Mouse (Mus musculus): Measurements from ENCODE around the gene Dach1. TPM values are rescaled to one million over a fixed set of nuclear protein-coding genes. Genes with fewer than 3 reads are reported as not detected.

Dach1 gene
- 8.1 and 9.2 TPM in 2 replicates for total RNA-seq (2021)
- long read RNA-seq, experiment 1: 0 reads
- long read RNA-seq, experiment 2: 0 reads

DNA sequence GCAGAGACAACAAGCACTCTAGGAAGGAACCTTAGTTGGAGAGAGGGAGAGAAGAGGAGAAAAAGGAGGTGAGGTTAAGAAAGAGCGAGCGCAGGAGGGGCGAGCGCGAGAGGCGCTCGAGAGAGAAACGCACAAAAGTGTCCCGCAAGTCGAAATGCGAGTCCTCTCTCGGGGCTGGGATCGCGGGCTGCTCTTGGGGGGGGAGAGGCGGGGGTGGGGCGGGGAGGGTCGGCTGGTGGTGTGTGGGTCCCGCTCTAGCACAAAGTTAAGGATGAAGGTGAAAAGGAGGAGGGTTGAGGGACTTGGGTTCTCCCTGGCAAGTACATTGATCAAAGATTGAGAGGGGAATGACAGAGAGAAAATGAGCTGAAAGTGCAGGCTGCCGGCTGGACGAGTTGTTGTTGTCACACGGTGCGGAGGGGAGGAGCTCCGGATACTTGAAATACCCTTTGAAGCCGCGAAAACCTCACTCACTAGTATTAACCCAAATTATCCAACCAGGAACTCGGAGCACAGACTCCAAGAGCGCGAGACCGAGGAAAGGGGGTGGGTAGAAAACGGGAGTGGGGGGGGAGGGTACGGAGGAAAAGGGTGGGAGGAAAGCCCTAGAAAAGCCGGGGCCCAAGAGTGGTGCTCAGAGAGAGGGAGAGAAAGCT, at the start of gene Dach1:
TSS of gene Dach1 (minus strand) at position 345 of the 656 bp plus-strand sequence.
- peak; percentile 67 for DNase-seq

DNA sequence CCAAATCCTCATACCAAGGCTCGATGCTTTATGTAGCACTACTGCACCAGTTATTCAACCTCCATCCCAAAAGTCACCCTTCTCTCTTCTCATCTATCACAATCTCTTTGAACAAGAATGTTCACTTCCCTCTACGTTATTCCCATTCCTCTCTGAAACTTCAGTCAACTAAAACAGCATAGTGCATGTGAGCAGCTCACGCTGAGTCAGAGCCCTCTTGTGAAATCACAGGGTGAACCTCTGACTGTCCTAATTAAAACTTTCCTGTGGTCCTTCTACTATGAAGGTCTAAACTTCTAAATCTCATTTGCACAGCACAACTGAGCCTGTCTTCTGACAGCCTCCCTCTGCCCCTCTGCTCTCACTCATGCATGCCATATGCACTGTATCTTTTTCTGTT, 30.5 kb upstream of the Dach1 start:
- DNase-seq: peak; percentile 7

DNA sequence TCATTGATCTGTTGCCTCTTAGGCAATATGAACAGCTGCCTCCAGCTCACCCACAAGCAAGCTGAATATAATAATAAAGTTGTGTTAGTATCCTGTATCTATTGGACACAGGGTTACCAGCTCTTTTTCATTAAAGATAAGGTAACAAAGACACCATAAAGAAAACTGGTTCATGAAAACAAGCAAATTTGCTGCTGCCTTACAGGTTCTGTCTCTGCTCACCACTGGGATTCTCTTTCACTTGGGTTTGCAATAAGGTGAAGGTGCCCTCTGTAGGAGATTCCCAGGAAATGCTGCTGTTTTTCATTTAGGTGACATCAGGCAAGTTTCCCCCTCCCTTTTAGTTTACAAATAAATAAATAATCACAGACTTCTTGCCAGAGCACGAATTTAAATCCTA, 12.0 kb upstream of the Dach1 start:
- peak; percentile 24 for DNase-seq

DNA sequence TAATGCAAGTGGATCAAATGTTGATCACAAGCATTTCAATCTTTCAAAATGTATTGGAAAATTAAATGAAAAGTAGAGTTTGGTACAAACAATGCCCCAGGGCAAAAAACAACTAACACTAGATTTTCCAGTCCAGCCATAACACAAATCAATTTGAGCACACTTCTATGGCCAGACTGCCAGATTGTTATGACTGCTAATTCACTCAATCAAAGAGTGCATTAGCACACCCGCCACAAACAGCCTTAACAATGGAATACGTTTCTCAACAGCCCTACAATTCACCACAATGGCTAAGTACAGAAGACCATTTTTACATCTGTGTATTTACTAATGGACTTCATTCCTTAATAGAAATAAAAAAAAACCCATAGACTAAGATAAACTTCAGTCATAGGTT, 4.3 kb upstream of the Dach1 start:
- no peak for DNase-seq

DNA sequence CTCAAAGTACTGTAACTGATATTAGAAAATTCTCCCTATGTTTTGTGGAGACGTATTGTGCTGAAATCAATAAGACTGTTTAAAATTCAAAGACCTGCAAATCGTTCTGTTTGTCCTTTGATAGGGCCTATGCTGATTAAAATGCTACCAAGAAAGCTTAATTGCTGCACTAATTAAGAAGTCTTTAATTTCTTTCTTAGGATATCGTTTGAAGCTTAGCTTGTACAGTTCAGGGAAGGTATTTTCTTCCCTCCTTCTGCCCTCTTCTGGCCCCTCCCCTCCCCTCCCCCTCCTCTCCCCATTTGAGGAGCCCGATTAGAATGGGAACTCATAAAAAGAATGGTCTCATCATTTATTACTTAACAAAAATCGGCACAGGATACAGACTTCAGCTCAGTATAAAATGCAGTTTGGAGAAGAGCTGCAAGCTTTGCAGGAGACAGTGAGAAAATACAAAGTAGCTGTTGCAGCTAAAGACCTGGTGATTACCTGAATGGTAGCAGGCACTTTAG, 2.9 kb upstream of the Dach1 start:
- DNase-seq: no peak

DNA sequence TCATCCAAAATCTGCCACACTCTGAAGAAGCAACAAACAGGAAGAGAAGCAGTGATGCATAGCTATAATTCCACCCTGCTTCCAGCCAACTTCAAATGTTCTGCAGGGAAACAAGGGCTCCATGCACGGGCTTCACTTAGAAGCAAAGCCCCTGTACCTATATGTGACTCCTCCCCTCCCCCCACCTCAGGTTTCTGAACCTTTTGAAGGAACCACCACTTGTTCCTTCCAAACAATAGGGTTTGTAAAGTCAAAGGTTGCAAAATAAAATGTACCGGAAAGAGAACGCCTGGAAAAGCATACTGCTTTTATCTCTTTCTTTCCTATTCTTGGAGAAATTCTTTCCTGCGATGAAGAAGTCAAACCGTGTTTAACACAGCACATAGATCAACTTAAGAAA, 2.3 kb upstream of the Dach1 start:
- DNase-seq: no peak

DNA sequence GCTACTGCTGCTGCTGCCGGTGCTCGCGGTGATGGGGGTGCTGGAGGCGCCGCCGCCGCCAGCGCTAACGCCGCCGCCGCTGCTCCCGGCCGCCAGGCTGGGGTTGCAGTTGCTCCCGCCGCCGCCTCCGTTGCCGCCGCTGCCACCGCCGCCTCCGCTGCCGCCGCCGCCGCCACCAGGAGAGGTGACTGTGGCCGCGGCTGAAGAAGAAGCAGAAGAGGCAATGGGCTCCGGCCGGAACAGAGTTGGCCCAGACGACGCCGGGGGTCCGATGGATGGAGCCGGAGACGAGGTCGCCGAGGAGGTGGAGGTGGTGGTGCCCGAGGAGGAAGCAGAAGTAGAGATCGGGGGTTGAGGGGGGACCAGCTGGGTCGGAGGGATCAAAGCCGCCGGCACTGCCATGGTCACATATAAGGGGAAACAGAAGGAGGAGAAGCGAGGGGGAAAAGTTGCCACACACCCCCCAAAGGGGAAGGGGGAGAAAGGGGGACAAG, 610 bp downstream of the Dach1 start:
- DNase-seq: peak; percentile 69

DNA sequence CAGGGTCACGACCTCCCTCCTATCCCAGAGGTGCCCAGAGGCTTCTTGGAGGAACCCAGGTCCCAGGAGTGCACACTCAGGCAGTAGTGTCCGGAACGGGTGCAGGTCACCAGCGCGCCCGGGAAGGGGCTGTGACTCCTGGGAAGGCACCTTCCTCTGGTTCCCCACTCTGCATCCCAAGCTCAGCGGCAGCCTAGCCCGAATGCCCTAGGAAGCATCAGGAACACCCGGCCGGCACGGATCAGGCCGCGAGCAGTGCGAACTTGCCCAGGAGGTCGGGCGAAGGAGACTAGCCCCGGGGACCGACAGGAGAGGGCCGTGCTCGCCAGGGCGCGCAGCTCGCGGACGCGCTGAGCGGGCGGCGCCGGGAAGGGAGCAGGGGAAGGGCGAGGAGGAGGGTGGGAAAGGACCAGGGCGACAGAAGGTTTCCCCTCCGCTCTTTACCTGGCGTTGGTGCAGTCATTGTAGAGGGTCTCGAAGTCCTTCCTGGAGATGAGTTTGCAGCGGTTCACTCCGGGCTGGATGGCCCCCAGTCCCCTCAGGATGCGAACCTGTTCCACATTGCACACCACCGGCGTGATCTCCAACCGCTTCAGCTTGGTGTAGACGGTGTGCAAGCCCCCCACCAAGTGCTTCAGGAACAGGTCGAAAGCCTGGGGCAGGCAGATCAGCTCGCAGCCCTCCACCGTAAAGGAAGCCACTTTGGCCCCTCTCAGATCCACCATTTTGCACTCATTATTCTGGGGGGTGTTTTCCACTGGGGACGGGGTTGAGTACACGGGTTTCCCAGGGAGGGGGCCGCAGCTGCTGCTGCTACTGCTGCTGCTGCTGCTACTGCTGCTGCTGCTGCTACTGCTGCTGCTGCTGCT, 1.3 kb downstream of the Dach1 start:
- peak; percentile 68 for DNase-seq

DNA sequence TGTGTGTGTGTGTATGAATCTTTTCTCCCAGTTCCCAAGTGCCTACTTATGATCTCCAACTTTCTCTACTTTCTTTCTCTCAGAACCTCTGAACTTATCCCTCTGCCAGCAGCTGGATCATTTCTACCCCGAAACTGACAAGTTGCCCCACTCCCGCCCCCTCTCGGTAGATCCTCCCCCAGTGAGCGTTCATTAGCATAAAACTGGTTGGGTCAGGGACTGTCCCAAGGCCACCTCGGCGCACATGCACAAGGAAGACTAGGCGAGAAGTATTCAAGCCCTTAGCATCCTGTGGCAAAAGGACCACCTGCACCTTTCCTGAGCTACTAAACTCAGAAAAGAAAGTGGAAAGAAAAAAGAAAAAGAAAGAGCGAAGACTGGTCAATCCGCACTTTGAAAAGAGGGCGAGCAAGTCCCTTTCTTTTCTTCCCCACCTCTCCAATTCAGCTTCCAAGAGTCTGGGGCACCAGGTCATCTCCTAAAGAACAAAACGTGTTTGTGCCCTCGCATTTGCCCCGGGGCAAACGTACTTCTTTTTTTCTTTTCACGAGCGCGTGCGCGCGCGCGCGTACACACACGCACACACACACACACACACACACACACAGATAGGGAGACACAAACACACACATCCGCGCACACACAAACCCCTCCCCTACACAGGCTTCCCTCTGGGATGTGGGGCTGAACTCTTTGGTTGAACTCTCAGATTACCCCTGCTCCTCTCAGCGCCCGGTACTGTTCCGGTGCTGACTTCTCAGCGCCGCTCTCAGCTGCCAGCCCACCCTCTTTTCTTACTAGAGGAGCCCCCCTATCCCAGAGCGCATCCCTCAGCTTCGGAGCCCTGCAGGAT, 2.2 kb downstream of the Dach1 start:
- peak; percentile 79 for DNase-seq

DNA sequence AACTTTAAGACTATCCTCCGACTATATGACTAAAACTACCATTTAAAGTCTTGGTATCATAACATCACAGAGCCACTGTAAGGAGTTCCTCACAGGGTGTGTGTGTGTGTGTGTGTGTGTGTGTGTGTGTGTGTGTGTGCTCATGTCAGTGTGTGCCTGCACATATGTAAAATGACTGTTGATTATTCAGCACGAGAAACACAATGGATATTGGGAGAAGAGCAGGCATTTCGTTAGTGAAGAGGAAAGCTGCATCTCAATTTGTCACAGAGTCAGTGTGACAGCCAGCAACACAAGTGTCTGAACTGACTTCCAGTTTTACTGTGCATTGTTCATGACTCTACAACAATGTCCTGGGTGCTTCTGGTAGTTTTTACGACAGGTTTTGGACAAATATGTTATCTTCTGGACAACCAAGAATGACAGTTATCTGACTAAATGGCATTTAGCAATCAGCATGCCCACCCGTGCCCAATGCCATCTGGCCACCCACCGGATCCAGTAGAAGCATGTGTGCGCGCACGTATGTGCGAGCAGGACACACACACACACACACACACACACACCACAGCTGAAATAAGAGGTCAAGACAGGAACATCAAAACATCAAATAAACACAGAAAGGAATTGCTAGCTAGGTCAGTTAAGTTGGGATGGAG, 3.1 kb downstream of the Dach1 start:
- no peak for DNase-seq

DNA sequence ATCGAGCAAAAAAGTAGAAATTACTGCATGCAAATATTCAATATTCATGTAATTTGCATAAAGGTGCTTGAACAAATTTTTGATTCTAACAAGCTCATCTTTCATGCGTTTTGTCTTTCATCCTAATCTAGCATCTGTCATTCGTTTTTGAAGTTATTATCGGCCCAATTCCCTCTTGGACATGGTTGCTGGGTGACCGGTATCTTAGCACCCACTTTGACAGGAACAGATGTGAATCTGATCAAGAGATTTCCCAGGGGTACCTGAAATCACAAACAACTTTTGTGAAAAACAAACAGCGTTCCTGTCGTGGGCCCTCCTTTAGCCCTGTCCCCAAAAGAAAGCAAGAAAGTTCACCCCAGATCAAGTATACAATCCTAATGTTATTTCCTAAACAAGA, 12.8 kb downstream of the Dach1 start:
- DNase-seq: no peak

DNA sequence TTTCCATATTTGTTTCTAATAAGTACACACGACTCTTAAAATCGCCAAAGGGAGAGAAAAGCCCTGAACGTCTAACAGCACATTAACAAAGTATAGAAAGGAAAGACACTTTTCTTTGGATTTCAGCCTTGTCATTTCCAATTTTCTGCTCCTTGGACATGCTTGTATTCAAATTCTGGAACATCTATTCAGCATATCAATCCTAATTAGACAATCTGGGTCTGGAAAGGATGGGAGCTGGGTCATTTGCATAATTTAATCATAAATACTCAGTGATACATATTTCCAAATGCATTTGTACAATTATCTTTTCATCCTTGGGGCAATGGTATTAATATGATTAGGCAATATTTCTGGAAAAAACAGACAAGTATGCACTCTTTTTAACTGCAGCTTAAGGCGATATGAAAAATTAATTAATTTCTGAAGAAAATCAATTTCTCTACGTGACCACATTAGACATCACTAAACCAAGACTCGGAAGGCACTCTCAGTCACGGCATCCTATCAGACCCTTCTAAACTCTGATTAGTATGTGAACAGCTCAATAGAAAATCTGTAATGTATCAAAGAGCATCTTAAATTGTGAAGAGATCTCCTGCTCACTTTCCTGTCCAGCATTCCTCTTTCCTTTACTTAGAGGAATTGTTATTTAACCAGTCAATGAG, 13.7 kb downstream of the Dach1 start:
- no peak for DNase-seq

DNA sequence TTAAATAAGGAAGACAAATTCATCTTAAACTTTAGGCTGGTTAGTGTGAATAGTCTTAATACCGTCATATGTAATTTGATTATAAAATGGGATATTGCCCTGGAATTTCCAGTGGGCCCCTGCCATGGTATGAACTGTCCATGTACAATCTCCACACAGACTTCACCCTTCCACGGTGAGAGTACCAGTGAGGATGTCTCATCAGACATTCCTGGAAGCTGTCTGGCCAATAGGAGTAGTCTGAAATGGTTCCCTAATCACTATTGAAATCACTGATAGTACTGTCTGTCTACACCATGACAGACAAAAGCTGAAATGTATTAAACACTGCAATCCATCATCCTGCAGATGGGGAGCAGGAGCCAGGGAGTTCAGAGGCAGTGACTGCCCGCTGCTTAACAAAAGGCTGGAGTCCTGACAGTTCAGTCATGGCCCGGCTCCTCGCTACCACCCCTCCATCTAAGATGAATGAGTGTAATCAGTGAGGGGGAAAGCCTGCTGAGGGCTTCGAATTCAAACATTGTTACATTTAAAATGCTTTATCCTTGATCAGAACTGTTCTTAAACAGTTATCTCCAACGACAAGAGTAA, 14.6 kb downstream of the Dach1 start:
- no peak for DNase-seq

DNA sequence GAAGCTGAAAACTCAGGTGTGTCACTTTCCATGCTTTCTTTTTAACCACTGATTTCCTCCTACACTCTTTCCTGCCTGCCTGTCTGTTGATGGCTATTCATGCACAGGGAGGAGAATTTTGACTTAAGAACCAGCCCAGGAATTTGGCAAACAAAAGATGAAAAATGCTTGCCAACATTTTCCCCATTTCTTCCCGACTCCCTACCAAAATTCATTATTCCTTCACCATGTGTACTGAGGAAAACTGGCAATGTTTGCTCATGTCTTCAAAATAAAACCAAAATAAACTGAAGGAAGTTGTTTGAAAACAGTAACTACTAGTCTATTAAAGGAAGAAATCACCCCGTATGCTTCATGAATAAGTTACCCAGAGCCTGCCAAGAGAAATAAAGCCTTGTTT, 27.8 kb downstream of the Dach1 start:
- no peak for DNase-seq

DNA sequence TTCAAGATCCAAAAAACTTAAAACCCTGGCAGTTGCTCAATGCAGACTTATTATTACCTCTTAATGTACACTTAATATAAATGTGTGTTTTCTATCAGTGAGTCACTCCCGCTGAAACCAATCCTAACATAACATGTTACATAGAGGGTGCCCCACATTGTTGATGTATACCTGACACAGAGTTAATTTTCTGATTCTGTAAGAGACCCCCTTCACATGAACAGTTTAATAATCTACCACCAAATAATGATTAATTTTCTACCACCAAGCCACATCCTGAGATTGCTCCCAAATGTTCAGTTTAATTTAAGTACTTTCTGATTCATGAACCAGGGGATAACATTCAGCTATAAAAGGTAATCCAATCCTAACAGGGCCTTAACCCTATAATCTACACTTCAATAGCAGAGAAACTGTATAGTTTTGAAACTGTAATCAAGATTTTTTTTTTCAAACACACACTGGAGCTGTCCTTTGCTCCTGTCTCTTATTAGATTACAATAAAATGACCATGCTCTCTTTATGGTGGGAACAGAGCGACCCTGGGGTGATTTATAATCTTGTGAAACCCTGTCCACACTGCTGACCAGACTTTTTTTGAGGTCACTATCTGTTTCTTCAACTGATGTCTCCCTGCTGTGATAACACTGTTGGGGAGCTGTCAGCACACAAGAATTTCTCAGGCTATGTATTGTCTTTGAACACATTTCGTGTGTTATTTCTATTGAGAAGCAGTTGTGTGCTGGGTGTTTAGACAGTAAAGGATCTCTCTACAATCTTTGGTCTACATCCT, 30.5 kb downstream of the Dach1 start:
- no peak for DNase-seq

DNA sequence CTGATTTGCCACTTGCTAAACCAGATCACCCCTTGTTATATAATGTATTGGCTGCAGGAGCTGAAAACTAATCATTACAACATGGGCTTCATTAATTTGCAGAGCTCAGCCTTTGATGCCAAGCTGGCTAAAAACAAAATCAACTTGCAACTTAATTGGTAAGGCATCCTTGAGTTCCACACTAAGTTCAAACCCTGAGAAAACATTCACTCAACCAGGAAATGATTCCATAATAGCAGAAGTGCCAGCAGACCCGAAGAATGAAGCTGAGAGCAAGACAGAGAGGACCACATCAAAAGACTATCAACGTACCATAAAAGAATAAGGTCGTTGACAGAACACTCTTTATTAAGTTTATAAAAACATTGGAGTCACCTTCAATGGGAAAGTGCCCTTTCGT, 35.0 kb downstream of the Dach1 start:
- DNase-seq: no peak

DNA sequence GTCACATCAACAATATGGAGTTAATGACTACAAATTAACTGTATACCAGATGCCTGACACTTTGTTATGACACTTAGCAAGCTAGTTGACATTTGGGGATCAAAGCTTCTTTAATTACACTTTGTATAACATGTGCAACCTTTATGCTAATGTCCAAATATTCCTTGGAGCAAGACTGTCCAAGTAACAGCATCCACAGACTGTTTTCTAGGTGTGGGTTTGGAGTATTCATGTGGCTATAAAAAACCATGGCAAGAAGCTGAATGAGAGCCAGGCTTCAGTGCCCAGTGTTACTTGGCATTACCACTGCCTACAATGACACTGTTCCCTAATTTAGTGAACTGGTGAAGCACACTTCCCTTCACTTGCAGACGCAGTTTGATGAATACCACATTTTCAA, 46.5 kb downstream of the Dach1 start:
- DNase-seq: no peak

DNA sequence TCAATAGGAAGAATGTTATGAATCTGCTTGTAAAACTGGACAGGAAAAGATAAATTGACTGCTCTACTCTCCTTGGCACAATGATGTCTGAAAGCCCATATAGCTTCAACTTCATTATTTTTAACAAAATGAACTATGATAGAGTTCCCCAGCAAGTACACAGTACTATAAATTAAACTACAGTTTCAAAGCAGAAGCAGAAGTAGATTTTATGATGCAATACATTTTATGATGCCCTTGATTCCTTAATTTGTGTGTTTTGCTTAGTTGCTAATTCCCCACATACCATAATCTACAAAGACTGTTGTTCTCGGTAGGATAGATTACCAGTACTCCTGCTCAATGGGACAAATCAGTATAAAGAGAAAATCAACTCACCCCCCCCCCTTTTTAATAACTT, 52.9 kb downstream of the Dach1 start:
- DNase-seq: no peak

DNA sequence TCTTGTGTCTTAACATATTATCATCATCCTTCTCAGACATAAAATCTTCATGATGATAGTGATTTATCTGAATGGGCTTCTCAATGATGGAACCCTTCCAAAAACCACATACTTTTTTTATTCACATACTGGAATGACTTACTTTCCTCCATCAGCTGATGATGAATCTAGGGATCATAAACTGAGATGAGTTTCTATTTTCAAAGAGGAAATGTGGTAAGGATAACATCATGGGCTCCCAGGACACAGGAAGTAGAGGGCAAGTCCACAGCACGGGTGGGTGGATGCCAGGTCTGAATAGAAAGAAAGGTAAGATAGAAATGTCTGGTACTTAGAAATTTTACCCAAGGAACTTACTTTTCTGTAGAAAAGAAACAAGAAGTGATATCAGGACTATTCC, 56.5 kb downstream of the Dach1 start:
- DNase-seq: no peak

DNA sequence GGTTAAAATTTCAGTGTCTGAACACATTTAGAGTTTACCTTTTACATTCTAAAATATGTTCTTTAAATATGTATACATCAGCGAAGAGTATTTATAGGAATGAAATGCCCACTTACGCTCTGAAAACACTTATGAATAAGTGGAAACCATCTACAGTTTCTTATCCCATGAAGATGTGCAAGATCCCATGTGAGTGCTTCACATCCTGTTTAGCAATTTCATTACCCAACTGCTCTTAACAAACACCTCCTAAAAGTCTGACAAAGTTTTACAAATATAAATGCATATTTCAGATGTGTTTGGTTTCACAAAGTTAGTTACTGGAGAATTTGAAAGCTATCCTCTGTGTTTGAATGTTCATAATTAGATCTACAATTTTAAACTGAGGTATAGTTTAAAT, 59.6 kb downstream of the Dach1 start:
- DNase-seq: no peak

Data from adrenal gland, postnatal 14 days (tissue).